Mouse (Mus musculus) spleen, adult 10 weeks (tissue): Measurements from ENCODE around the gene 1700020L24Rik. TPM values are rescaled to one million over a fixed set of nuclear protein-coding genes. Genes with fewer than 3 reads are reported as not detected.

Experiments
- polyA plus RNA-seq: library from polyadenylated mRNA; stranded (reverse); fragments of 350-450 nt; fragmentation: Illumina TruSeq; extraction: RNeasy Lipid Tissue Mini Kit (QIAGEN cat#74804); gene quantifications from one replicate; pipeline ENCODE4 v1.2.3, GENCODE M21; 2015; ENCODE audit warnings: low replicate concordance; ENCODE audit not compliant: insufficient read depth

1700020L24Rik gene
- polyA plus RNA-seq, result not detected

DNA sequence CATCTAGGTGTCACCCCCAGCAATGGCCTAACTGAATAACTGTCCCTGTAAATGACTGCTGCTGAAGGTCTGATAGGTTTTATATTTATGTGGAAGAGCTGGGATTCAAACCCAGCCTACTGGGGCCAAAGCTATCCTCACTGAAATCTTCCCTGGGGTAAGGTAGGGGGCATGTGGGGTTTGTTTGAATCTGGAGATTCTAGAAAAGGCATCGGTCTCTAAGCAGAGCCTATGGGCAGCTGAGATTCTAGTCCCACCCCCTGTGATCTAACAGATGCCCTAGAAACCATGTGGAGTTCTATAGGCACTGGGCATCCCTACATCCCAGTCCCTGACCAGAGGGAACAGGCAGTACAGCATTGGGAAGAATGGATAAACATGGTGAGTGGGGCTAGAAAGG, at the start of gene 1700020L24Rik:
Gene 1700020L24Rik, plus strand, starts transcription at position 301 of the 400 bp plus-strand sequence.

DNA sequence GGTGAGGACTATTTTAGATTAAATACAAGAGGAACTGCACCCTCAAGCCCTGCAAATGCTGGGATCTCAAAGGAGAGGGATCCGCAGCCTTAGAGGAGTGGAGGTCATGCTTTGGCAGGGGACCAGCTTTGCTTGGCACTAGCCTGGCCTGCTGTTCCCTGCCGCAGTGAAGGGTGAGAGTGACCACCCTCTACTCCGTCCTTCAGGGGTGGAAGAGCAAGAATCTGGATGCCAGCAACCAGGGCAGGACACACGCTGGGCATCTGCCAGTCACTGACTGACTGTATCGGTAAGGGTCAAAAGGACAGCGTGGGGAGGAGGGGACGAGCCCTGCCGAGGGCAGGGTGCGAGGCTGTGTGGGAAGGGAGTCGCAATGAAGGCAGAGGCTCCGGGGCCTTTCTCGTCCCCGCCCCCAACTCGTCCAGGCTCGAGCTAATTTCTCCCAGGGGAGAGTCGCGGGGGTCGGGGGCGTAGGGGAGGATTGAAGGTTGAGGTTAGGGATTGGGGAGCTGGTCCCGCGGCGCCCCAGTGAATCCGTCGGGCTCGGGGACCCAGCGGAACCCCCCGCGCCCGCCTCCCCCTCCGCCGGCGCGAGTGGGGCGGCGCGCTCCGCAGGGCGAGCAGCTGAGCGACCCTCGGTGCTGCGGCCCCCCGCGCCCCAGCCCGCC, 28.3 kb upstream of the 1700020L24Rik start, which contains the start of gene Rasl10b:
Gene Rasl10b, plus strand, starts transcription at position 51 of the 668 bp plus-strand sequence.

DNA sequence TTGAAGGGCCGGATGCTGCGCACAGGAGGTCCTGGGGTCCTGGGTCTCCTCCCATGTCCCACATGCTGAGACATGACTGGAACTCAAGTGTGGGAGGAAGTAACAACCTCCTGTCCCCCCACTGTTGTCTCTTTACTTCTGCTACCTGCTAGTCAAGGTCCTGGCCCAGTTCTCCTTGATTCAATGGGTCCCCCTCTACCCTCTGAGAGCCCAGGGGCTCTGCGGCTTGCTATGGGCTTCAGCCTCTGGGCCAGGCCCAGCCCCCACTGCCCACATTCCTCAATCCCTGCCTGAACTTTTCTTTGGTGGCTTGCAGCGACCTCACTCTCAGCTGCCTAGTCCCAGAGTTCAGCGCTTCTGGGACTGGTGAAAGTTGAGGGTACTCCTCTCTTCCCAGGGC, 8.1 kb upstream of the 1700020L24Rik start, which contains the start of gene Gas2l2:
Gene Gas2l2, minus strand, starts transcription at position 101 of the 400 bp plus-strand sequence.

DNA sequence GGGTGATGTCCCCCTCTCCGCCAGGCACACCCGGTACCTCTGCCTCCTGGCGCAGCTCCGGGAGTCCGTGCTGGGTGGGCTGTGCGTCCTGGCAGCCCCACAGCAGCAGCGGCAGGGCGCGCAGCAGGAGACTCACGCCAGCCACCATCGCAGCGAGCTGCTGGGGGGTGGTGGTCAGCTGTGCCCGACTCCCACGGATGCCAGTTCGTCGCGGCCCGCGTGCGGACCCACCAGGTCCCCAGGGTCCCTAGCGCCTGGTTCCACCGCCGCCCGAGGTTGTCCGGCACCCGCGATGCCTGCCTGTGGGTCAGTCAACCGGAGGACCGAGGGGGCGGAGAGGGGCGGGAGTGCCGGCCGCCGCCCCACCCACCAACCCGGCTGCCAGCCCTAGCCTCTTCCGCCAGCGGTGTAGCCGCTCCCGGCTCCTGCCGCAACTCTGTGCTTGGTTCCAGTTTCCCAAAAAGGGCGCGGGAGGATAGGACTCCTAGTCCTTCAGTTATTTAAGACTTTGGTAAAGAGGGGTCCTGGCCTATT, 25.3 kb downstream of the 1700020L24Rik start, which contains the start of gene Mmp28:
Gene Mmp28, minus strand, starts transcription at position 361 of the 534 bp plus-strand sequence.

DNA sequence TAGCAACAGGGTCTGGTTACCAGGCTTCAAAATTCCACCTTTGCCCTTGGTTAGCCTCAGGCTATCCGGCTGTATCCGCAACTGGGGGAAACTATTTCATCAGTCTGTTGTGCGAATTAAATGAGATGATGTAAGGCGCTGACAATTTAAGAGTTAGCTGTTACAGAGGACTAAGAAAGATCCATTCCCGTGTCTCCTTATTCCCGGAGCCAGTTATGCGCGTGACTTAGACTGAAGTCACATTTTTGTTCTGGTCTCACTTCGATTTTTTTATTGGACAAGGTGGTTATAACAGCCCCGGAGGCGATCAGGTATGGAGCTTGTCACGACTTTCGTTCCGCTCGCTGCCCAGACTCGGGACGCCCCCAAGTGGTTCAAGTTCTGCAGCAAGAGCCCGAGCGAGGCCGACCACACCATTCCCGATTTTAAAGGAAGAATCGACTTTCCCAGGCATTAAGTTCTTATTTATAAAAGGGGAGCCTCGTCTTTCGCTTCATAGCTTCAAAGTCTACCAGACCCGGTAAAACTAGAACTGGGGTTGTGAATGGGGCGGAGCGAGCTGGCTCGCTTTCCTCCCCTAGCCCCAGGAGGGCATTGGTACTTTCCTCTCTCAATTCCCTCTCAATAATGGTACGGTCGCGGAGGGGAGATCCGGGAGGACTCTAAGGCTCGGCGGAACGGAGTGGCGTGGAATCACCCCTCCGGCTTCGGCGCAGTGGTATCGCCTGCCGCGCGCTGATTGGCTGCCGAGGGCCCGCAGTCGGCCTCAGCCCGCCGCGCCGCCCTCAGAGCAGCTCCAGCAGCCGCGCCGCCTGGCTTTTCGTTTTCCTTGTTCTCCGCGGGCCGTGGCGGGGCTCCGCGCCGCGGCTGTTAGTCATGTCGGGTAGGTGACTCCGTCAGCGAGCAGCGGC, 35.1 kb downstream of the 1700020L24Rik start, which contains the start of gene Taf15:
Gene Taf15, plus strand, starts transcription at position 763 of the 911 bp plus-strand sequence.

Other genes with a start within 250 kb of the 1700020L24Rik start
- gene Slfn3, start 246.3 kb upstream of the 1700020L24Rik start, polyA plus RNA-seq, result 5.7 TPM
- gene Slfn14, start 151.0 kb upstream of the 1700020L24Rik start, polyA plus RNA-seq, result 12.9 TPM
- gene Ap2b1, start 138.7 kb upstream of the 1700020L24Rik start, polyA plus RNA-seq, result 105 TPM
- gene Pex12, start 135.1 kb upstream of the 1700020L24Rik start, polyA plus RNA-seq, result 14.9 TPM
- 0.10 TPM for gene Rasl10b, start 28.5 kb upstream of the 1700020L24Rik start, polyA plus RNA-seq
- gene Gas2l2, start 8.2 kb upstream of the 1700020L24Rik start, polyA plus RNA-seq, result not detected
- 2.4 TPM for gene Mmp28, start 25.4 kb downstream of the 1700020L24Rik start, polyA plus RNA-seq
- gene Taf15, start 35.4 kb downstream of the 1700020L24Rik start, polyA plus RNA-seq, result 159 TPM
- 2.9 TPM for gene Heatr9, start 84.5 kb downstream of the 1700020L24Rik start, polyA plus RNA-seq
- gene Ccl5, start 92.8 kb downstream of the 1700020L24Rik start, polyA plus RNA-seq, result 219 TPM
- gene Ccl9, start 141.0 kb downstream of the 1700020L24Rik start, polyA plus RNA-seq, result 33.6 TPM
- gene Ccl6, start 155.4 kb downstream of the 1700020L24Rik start, polyA plus RNA-seq, result 72.6 TPM
- gene Rpl9-ps1, start 207.9 kb downstream of the 1700020L24Rik start, polyA plus RNA-seq, result not detected
- gene Ccl3, start 211.7 kb downstream of the 1700020L24Rik start, polyA plus RNA-seq, result 3.9 TPM
- gene Ccl4, start 224.9 kb downstream of the 1700020L24Rik start, polyA plus RNA-seq, result 2.9 TPM